Mouse (Mus musculus) left cerebral cortex, postnatal 36 days (tissue): ENCODE measurements at regions not wholly inside any gene's neighbourhood (a gene's known extent, or its start where the extent isn't known, plus 50 kb on each side); places are given as distances from the start of the nearest gene placed in this dataset.
A peak's percentile ranks its signal among the peaks of the same experiment; 100 is the strongest.

Experiments
- DNase-seq, 2 experiments: peaks; one replicate each; pipeline ENCODE4 v3.0.0; 2021 to 2022; ENCODE audit warnings: low spot score in 2 of 2, mixed read lengths in 1 of 2
- intact Hi-C: fragments of 180-260 bp; cut with DNase I; formaldehyde crosslinking; loops from one replicate; pipeline ENCODE4 v1.15.1; 2025

- intact Hi-C loops, result no loop called here
- DNase-seq, result no peak
Measured at GRCm38 (mm10) chr2:61379076-61379475, 199.3 kb upstream of the Tank start.

GRCm38 (mm10) chr2:61378297-61378696 lies 200.1 kb upstream of the Tank start:
- no peak for DNase-seq
- intact Hi-C loops, result no loop called here

GRCm38 (mm10) chr2:61377756-61378155 lies 200.6 kb upstream of the Tank start:
- intact Hi-C loops, result no loop called here
- DNase-seq, result no peak

GRCm38 (mm10) chr2:61362606-61363005 lies 215.8 kb upstream of the Tank start:
- DNase-seq, result no peak
- intact Hi-C loops, result no loop called here

GRCm38 (mm10) chr2:61361394-61361793 lies 217.0 kb upstream of the Tank start:
- DNase-seq, result no peak
- intact Hi-C loops, result no loop called here

- intact Hi-C loops, result no loop called here
- no peak for DNase-seq
Measured at GRCm38 (mm10) chr2:61354104-61354503, 224.3 kb upstream of the Tank start.

GRCm38 (mm10) chr2:61347451-61347850 lies 230.9 kb upstream of the Tank start:
- intact Hi-C loops, result no loop called here
- no peak for DNase-seq

- intact Hi-C loops, result no loop called here
Measured at GRCm38 (mm10) chr2:61346012-61346760, 232.2 kb upstream of the Tank start.

GRCm38 (mm10) chr2:61345311-61345710 lies 233.1 kb upstream of the Tank start:
- DNase-seq, result no peak
- intact Hi-C loops, result no loop called here

More at GRCm38 (mm10) chr2:61346012-61346760, 232.2 kb upstream of the Tank start:
- DNase-seq, result no peak

- DNase-seq, result peak; percentile 52 to 57
- intact Hi-C loops, result no loop called here
Measured at GRCm38 (mm10) chr2:61344556-61345131, 233.7 kb upstream of the Tank start.

- DNase-seq, result no peak
- intact Hi-C loops, result no loop called here
Measured at GRCm38 (mm10) chr2:61341254-61341653, 237.1 kb upstream of the Tank start.

GRCm38 (mm10) chr2:61319226-61319625 lies 259.2 kb upstream of the Tank start:
- intact Hi-C loops, result no loop called here
- DNase-seq, result no peak

- intact Hi-C loops, result no loop called here
- DNase-seq, result no peak
Measured at GRCm38 (mm10) chr2:61310405-61310804, 268.0 kb upstream of the Tank start.

GRCm38 (mm10) chr2:61309219-61309618 lies 269.2 kb upstream of the Tank start:
- intact Hi-C loops, result no loop called here
- DNase-seq, result no peak

- intact Hi-C loops, result no loop called here
- no peak for DNase-seq
Measured at GRCm38 (mm10) chr2:61297135-61297534, 281.2 kb upstream of the Tank start.

- intact Hi-C loops, result no loop called here
- no peak for DNase-seq
Measured at GRCm38 (mm10) chr2:61296606-61297005, 281.8 kb upstream of the Tank start.

- no peak for DNase-seq
- intact Hi-C loops, result no loop called here
Measured at GRCm38 (mm10) chr2:61295261-61295964, 283.0 kb upstream of the Tank start.

GRCm38 (mm10) chr2:61288246-61288645 lies 290.1 kb upstream of the Tank start:
- DNase-seq, result no peak
- intact Hi-C loops, result no loop called here

GRCm38 (mm10) chr2:61284706-61285105 lies 293.7 kb upstream of the Tank start:
- DNase-seq, result no peak
- intact Hi-C loops, result no loop called here

GRCm38 (mm10) chr2:61283829-61284601 lies 294.4 kb upstream of the Tank start:
- DNase-seq, result no peak
- intact Hi-C loops, result no loop called here
